Mouse (Mus musculus): Measurements from ENCODE around the gene Serping1.

DNA sequence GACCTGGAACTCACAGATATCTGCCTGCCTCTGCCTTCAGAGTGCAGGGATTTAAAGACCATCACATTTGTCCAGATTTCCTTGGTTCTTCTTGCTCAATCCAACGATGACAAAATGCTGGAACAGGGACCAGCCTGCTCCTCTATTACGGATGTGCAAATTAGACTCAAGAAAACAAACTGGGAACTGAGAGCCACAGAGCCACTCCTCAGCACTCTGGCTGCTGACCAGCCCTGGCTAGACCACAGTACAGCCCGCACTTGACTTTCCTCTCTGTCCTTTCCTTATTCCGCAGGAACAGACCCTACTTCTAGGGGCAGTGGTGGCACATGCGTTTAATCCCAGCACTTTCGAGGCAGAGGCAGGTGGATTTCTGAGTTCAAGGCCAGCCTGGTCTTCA, 4.7 kb downstream of the Serping1 start:
- TF ChIP-seq CTCF (IDR thresholded peaks at IDR 0.05; ENCODE audit: extremely low read depth, insufficient read depth, insufficient read length, insufficient replicate concordance) (no peak), POLR2A (IDR thresholded peaks at IDR 0.05; ENCODE audit: low read depth, low read length) (no peak)
